Mouse (Mus musculus) adrenal gland, postnatal 25 days (tissue): ENCODE measurements around the gene Ctsd. TPM values are rescaled to one million over a fixed set of nuclear protein-coding genes. Genes with fewer than 3 reads are reported as not detected.
A peak's percentile ranks its signal among the peaks of the same experiment; 100 is the strongest.

ENCODE experiments used
- DNase-seq: peaks from one replicate; pipeline ENCODE4 v3.0.0; 2021; ENCODE audit warnings: mixed read lengths
- total RNA-seq: library from RNA; stranded (reverse); gene quantifications from 2 replicates; pipeline ENCODE4 v1.2.3, GENCODE M21; 2021

Gene Ctsd
- total RNA-seq, 1 experiment from 2014 or later, result 1,043 TPM

DNA sequence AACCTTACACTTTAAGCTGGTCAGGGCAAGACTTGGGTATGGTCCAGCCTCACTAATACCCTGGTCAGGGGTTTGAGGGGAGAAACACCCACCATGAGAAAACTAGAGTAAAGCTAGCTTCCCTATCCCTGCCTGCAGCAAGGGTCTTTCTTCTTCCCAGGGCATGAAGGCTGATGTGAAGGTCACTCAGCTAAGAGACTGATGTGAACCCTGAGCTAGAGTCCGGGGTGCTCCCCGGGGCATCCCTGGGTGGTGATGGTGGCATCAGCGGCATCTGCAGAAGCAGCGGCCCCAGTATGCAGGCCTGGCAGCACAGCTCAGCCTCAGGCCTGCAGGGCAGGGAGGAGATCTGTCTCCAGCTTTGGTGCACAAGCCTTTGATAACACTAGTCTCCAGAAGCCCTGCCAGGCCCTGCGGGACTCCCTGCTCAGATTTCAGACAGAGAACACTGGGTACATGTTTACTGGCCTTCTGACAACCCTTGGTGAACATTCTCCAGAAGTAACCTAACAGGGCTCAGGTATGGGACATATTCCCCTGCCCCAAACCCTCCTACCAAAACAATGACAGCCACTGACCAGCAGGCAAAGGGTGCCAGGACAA is 13.3 kb downstream of the Ctsd start:
- no peak for DNase-seq

DNA sequence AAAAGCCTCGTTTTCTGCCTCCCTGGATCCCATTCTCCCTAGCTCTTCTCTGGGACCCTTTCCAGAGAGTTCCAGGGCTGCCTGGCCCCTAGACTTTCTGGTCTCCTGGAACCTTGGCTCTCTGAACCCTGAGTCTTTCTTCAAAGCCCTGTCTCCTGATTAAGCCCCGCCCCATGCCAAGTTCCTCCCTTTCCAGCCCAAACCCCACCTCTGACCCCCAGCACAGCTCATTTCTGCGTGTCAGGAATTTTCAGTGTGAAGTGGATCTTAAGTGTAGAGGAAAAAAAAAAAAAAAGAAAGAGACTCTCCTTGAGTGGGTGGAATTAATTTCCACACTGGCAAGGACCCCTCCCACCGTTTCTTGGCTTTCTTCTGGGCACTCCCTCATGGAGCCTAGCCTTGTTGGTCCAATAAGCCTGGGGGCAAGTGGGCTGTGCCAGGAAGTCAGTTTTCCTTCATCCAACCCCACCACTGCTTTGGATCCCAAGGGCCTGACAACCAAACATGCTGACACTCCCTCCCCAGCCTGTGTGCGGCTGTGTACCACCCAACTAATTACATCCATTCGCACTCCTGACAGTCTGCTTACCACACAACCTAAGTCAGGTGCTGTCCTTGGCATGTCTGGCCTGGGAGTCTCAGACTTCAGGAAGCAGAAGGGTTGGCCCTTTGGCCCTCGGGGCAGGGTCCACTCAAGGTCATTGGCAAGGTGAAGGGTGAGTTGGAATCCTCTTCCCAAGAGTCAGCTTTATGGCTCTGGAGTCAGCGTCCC is 14.0 kb downstream of the Ctsd start, which contains the start of gene Ifitm10:
Gene Ifitm10 (minus strand): TSS at position 113 of the 772 bp plus-strand sequence.
- DNase-seq, result no peak

DNA sequence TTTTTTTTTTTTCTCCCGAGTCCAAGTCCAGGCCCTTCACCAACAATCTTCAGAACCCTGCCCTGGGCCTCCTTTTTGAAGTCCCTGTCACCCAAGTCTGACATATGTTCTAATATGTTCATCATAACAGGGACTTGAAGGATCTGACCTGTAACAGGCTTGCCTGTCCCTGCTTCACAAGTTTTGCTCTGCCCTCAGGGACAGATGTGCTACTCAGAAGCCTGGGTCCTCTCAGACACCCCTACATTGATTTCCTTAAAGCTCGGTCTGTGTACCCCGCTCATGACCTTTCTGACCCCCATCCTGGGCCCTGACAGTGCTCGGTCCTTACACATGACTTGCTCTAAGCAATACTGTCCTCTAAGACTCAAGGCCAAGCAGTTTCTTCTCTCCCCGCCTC is 14.8 kb downstream of the Ctsd start:
- no peak for DNase-seq

DNA sequence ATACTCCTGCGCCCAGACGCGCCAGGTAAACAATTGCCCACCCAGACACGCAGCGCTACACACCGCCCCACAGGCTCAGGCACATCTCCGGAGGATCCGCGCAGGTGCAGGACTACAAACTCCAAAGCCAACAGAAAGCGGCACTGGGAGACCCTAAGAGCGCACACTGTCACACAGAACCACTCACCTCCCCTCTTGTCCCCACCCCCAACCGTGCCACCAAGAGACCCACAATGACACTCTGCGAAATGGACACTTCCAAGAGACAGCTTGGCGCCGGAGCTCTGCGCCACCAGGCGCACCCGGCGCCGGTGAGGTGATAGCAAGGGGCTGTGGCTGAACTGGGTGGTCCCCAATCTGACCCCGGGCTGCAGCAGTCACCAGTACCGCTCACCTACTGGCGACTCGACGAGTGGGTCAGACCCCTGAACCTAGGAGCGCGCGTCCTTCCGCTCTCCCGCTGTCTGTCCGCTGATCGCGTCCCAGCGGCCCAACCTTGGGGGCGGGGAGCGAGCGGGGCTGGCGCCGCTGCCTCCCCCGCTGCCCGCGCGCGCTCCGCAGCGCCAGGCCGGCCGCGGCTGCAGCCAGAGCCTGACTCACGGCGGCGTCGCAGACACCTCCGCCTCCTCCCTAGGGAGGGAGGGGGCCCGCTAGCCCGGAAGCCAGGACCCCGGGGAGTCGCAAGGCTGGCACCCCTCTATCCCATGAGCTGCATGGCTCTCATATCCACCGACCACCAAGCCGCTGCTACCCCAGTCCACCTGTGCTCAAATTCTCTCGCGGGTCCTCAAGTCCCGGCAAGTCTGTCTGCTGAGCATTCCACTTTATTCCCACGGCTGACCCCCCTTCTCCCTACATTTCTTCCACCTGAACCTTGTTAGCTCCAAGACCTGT is 15.8 kb downstream of the Ctsd start:
- peak; percentile 60 for DNase-seq

DNA sequence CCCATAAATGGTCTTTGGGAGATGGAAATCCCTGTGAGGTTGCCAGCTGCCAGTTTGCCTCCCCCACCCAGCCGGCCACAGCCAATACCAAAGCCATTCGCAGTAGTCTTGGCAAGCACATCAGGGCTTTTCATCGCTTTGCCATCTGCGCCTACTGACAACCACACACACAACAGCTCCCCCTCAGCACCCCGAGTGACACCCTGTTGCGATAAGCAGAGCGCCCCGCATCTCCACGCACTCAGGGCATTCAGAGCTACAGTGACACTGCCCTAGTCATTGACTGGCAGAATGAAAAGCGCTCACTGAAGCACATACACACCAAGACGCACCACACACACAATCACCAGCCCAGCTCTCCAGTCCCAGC is 16.5 kb downstream of the Ctsd start:
- DNase-seq, result no peak

DNA sequence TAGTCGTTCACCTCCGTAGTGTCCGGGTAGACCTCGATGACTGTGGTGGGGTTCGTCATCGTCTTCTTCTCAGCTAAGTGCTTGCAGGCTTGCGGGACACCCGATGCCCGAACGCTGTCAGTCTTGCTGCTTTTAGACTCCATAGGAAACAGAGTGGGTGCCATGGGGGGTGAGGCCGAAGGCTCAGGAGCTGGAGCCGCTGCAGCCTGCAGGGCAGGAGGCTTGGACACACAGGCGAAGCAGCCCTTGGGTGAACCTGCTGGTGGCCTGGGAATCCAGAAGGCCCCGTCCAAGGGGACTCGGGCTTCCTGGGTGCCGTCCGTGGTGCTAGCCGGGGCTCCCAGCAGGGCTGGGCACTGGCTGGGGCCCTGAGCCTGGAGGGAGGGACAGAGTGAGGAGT is 16.9 kb downstream of the Ctsd start:
- DNase-seq, result no peak

DNA sequence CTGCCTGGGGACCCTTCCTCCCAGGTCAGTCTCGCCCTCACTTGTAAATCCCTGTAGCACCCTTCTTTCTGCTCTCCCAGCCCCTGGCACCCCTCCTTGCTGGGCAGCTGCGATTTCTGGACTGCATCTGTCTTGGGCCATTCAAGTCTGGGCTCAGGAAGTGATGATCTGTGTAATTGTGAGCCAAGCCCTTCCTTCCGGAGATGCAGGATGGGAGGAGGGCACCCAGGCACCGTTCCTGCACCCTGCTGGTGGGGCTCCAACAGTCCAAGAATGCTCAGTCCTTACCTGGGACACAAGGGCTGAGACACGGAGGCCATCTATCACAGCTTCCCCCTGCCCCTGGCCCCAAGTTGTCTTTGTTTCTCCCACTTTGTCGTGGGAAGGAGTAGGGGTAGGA is 18.0 kb downstream of the Ctsd start:
- no peak for DNase-seq

DNA sequence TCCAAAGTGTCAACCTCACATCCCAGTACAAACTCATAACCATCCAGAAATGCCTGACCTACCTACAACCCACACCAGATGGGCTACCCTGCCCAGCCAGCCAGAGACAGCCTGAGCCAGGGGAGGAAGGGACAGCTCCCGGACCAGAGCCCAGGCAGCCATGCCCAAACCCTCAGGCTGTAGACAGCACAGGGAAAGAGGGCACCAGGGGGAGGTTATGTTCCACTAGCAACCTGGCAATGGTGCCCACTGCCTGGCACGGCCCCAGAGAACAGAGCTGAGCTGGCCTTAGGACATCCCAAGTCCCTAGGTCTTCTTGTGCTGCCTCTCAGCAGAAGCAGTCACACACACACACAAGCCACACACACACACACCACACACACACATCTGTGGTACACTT is 19.0 kb downstream of the Ctsd start:
- no peak for DNase-seq

DNA sequence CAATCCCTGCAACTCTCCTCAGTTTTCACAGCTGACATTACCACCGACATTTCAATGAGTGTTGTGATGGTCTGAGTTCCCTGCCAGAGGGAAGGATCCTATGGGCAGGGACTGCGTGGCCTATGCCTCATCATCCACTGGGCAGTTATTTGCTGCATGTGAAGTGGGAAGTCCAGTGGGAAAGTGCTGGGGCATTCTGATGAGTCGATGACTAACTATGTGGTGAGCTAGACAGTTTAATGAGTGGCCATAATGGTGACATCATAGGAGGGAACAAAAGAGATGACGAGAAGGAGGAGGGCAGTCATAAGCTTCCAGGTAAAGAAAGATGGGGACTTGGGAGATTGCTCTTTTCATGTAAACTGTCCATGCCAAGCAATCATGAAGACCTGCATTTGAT is 24.7 kb downstream of the Ctsd start:
- no peak for DNase-seq

DNA sequence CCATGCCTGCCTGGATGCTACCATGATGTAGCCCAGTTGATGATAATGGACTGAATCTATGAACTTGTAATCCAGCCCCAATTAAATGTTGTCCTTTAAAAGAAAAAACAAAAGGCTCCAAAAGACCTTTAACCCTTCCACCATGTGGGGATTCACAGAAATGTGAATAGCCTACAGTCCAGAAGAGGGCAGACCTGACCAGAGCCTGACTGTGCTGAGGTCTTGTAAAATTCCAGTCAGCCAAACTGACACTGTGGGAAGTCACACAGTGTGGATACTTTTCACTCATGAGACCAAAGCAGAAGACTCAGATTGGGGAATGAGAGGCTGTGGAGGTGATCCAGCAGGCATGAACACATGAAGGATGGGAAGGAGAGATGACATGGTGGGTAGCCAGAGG is 27.1 kb downstream of the Ctsd start:
- DNase-seq, result no peak

DNA sequence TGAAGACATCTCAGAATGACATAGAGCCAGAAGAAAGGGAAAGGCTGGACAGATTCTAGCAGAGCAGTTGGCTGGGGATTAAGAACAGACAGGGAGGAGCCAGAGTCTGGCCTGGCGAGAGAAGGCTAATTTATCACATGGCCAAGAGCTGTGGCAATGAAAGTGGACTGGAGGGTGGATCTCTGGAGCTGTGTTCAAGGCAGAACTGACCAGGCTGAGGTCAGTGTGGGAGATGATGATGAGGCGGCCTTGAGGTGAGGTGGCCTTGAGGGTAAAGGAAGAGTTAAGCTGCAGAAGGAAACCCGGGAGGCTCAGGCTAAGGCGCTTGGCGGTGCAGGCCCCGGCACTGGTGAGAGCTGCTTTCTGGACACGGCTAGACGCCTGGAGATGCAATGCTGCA is 28.7 kb downstream of the Ctsd start:
- DNase-seq, result no peak

DNA sequence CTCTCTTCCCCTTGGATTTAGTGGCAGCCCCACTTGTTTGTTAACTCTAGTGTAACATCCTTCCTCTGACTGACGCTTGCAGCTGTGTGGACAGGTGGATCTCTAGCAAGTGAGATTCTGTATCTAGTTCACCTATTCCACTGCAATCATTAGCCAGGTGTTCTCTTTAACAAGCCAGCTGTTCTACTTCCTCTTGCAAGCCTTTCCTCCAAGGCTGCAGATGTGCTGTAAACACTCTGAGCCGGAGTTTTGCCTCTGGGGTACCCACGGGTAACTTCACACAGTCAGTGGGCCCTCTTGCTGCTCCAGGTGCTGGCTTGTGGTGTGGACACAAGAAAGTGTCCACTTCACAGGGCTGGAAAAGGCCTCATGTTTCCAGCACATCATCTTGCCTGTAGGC is 30.3 kb downstream of the Ctsd start:
- DNase-seq, result no peak

DNA sequence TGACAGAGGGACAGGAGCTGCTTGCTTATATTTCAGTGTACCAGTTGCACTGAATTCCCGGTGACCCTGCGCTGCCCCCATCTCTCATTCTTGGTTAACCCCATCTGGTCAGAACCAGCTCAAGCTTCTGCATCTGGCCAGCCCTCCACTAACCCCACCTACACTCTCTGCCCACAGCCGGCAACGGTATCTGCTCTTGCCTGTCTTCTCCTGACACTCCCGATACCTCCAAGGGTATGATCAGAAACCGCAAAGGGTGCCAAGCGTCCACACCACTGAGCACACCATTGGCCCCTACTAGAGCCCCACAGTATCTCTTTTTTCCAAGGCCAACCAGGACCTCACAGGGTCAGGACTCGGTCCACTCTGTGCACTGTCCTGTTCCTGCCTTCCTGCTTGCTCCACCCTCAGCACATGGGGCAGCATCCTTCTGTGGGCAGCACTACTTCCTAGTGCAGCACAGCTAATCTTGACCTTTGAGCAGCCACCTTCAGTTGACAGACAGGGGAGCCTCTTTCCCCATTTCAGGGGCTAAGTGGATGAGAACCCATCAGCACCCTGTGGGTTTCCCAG is 33.1 kb downstream of the Ctsd start:
- DNase-seq, result no peak

DNA sequence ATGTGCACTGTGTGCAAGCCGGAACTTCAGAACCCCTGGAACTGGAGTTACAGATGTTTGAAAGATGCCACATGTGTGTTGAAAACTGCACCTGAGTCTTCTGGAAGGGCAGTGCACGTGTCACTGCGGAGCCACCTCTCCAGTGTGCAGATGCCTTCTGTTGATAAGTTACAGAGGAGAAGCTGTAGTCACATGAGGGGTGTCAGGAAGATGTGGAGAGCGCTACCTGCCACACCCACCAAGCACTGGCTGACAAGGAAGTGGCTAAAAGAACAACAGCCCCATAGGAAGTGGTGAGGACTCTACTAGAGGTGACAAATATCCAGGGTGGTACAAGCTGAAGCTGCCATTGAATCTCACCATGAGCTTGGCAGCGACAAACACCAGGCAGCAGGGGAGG is 34.0 kb downstream of the Ctsd start:
- no peak for DNase-seq

DNA sequence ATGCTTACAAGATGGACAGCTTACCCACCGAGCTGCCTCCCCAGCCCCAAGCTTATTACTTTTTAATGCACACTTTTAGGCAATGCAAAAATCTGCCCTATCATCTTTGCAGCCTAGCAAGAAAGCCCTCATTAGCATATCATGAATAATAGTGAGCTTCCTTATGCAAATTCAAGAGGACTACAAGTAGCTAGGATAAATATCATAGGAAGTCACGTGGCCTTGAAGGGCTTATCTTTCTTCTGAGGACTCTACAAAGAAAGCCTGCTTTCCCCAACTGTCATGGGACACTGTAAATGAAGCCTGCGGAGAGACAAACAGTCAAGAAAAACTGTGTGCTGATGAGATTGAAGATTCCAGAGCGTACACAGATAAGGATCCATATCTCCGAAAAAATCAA is 36.3 kb downstream of the Ctsd start:
- DNase-seq, result no peak

DNA sequence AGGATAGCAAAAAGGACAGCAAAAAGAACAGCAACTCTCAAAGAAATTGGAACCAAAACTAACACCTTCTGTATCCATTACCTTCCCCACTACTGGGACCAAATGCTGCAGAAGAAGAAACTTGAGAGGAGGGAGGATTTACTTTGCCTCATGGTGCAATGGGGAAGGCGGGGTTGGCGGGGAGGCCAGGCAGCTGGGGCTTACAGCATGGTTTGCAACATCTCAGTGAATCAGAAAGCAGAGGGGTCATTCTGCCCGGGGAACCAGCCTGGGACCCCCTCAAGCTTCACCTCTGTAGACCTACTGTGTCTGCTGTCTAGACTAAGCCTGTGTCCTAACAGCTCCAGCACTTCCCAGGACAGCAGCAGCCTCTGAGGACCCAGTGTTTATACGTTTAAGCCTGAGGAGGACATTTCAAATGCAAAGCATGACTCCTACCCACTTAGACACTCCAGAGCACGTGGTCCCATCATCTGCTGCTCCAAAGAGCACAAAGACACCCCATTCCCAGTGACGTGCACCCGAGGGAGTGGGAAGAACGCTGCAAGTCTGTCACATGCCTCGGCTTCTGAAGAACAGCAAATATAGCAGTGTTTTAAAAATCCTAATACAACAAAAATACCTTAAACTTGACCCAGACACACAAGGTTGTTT is 38.4 kb downstream of the Ctsd start:
- no peak for DNase-seq

DNA sequence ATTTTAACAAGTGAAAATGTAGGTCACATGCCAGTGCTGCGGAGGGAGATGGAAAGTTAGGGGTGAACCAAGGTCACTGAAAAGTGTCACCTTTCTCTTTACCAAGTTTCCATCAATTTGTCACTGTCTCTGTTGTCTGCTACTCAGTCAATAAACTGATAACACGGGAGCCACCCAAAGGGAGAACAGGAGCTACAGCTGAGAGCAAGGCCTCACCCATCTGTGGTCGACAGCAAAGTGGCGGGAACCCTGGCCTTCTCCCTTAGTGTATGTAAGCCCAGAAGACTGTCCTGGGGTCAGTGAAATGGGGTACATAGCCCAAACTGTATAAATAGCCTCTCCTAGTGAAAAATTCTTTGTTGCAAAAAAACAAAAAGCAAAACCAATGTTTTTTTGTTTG is 40.3 kb downstream of the Ctsd start:
- no peak for DNase-seq

DNA sequence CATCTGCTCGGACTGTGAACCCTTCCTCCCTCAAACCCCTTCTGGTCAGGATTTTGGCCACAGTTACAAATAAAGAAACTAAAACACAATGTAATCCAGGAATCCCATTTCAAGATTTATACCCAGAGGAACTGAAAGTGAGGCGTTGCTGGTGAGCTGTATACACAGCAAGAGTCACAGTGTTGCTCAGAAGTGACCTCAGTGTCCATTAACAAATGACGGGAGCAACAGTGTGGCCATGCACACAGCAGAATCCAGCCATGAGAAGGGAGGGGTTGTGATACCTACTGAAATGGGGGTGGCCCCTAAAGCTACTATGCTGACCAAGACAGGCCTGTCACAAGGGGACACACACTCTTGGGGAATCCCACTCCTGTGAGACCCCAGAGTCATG is 45.6 kb downstream of the Ctsd start:
- no peak for DNase-seq

DNA sequence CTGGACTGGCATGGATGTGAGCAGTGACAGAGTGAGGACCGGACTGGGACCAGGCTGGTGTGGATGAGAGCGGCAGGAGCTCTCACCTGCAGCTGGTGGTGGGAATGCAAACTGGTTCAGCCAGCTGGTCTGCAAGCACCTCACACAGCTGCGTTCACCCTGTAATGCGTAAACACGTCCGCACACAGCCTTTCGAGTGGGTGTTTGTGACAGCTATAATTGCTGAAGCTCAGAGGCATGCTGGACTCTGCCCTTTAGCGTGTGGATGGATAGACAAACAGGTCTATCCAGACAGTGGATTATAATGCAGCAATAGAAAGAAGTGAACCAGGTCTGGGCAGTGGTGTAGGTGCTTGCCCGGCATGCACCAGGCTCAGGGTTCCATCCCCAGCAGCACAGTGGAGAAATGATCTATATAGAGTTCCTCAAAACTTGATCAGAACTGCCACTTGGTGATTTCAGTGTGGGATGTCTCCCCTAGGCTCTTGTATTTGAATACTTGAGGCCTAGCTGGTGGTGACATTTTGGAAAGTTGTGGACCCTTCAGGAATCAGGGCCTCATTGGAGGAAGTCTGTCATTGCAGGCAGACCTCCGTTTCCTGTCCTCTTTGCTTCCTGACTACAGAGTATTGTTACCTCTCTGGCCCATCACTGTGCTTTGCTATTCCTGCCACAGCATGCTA is 46.1 kb downstream of the Ctsd start:
- DNase-seq, result no peak

DNA sequence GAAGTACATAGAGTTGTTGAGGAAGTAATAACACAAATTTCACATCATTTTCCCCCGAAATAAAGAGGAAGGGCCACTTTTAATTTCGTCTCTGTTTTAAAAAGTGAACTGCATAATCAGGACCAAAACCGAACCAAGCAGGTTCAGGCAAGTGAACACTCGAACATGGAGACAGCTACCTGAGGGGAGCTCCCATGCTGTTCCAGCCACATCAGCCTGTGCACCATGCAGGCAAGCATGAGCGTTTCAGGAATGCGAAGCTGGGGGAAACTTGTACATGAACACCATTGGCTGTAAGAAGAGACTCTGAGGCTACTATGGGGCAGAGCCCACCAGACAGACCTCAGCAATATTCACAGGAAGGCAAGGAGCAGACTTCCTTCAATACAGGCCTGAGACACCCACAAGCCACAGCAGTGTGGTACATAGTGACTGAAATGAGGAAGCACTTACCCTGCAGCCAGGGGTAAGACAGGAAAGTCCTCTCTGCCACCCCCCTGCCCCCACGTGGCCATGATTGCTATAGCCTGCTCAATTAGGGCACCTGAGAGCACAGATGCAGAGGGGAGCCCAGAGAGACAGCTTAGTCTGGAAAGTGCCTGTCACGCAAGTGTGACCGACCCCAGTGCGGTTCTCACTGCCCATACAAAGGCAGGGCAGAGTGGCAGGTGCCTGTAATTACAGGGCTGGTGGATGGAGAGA is 47.4 kb downstream of the Ctsd start:
- DNase-seq, result no peak

DNA sequence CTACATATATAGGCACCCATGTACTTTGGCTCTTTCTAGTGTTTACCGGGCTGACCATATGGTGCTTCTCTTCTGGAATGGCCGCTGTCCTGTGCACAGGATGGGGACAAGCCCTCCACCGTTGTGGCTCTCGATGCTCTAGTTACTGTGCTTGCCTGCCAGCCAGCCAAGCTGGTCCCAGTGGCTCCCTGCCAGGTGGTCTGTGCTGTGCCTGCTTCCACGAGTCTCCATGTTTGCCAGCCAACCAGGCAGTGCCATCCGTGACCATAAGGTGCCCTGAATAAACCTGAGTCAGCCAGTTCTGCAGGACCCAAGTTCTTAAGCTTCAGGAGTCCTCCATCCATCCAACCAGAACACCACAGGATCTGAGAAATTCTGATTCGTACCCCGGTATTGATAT is 52.7 kb downstream of the Ctsd start:
- peak; percentile 33 for DNase-seq
